Mouse (Mus musculus) thymus, adult 2 months (tissue): Measurements from ENCODE around the gene Nhsl1. TPM values are rescaled to one million over a fixed set of nuclear protein-coding genes. Genes with fewer than 3 reads are reported as not detected.

Experiments
- DNase-seq: peaks from one replicate; pipeline ENCODE4 v3.0.0; 2021
- H3K27ac ChIP-seq: fragments of 200-500 bp; 2 replicates; pipeline ENCODE4 v1.5.1; 2012; ENCODE audit warnings: low read length, control low read depth; ENCODE audit not compliant: control insufficient read depth, insufficient read depth
- H3K27me3 ChIP-seq: fragments of 200-500 bp; 2 replicates; pipeline ENCODE4 v1.6.1; 2012; ENCODE audit warnings: mild to moderate bottlenecking, low read length, moderate library complexity, mixed read lengths; ENCODE audit not compliant: control insufficient read depth, insufficient read depth
- H3K36me3 ChIP-seq: fragments of 200-500 bp; 2 replicates; pipeline ENCODE4 v1.6.1; 2012; ENCODE audit warnings: mild to moderate bottlenecking, low read length, moderate library complexity; ENCODE audit not compliant: control insufficient read depth, insufficient read depth
- H3K4me1 ChIP-seq: fragments of 200-500 bp; replicated peaks from 2 replicates; pipeline ENCODE4 v1.6.1; 2012; ENCODE audit warnings: low read length; ENCODE audit not compliant: control insufficient read depth, insufficient read depth
- H3K4me3 ChIP-seq: fragments of 200-500 bp; 2 replicates; pipeline ENCODE4 v1.5.1; 2012; ENCODE audit warnings: mild to moderate bottlenecking, low read length, control low read depth, moderate library complexity; ENCODE audit not compliant: control insufficient read depth, insufficient read depth
- CTCF ChIP-seq: fragments of 200-500 bp; IDR thresholded peaks from 2 replicates; pipeline ENCODE4 v1.5.1; 2012; ENCODE audit warnings: mild to moderate bottlenecking, control low read depth, low read length, moderate library complexity, borderline replicate concordance; ENCODE audit not compliant: control insufficient read depth, poor library complexity, insufficient read depth; ENCODE audit errors: extremely low read depth
- POLR2A ChIP-seq: fragments of 200-500 bp; IDR thresholded peaks from 2 replicates; pipeline ENCODE4 v1.6.1; 2012; ENCODE audit warnings: mild to moderate bottlenecking, low read length, control low read depth, moderate library complexity; ENCODE audit not compliant: control insufficient read depth, poor library complexity, insufficient read depth; ENCODE audit errors: extremely low read depth
- WGBS: fragments of 180-500 bp; shearing (Covaris S2); methylation state at CpG from one replicate; pipeline ENCODE4 v1.1.7; 2018; 5-methylcytosine and 5-hydroxymethylcytosine counted together
- polyA plus RNA-seq: library from polyadenylated mRNA; depleted of rRNA; stranded (reverse); fragments of >200 nt; gene quantifications from 2 replicates; pipeline ENCODE4 v1.2.3, GENCODE M21; 2012; rRNA removed

Nhsl1 gene
- polyA plus RNA-seq: 15.9 and 18.1 TPM in 2 replicates

DNA sequence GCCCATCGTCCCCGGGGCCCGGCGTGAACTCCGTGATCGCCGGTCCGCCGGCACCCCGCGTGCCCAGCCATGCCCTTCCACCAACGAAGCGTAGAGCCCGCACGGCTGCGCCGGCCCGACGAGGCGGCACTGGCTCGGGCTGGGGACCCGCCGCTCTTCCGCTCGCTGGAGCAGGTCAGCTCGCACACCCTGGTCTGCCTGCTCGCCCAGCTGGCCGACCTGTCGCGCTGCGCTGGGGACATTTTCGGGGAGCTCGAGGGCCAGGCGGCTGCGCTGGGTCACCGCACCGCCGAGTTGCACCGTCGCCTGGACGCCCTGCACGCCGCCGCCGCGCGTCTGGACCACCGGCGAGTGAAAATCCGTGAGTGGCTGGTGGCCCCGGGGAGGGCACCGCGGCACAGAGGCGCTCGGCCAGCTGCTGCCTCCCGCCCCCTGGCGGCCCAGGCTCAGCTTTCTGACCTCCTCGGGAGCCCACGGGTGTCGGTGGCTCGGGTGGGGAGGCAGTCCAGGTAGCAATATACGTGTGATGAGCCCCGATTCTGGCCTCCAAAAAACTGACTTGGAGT, at the start of gene Nhsl1:
Gene Nhsl1 (plus strand): TSS at position 70 of the 566 bp plus-strand sequence.
- Histone ChIP-seq H3K4me1 (peaks cover 14% of the 10 kb centered on the region), H3K36me3 (no peaks in the 10 kb centered on the region), H3K27ac (no peak within 1 kb of the TSS), H3K4me3 (peak within 1 kb of the TSS; percentile 51), H3K27me3 (peaks cover 17% of the 10 kb centered on the region)
- 1% methylated on average over 63 of the region's 63 CpGs for WGBS
- DNase-seq: peak; percentile 67
- no peak for TF ChIP-seq POLR2A
- peak; percentile 64; the same call in 1 of the 2 replicates for TF ChIP-seq CTCF

DNA sequence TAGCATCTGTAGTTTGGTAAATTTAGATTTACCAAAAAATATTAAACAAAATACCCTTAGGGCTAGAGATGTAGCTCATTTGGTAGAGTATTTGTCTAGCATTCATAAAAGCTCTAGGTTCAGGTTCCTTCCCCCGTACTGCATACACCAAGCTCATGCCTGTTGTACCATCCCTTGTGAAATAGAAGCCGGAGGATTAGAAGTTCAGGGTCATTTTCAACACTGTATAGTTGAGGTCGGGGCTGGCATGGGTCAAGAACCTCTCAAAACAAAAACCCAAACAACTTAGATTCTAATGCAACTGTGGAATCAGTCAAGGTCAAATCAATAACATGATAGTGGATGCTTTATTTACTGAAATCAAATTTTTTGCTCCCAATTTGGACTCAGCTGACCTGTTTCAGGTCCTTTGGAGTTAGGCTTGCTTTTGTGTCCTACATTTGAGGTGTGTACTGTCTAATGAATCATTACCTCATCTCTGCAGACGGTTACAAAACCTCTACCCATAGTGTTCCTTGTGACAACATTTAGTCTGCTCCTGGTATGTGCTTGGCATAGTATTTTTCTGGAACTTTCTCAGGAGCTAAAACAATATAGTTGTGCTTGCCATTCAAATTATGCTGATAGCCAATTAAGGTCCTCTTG, 42.6 kb upstream of the Nhsl1 start:
- Histone ChIP-seq H3K27ac (no peak overlapping the region), H3K4me3 (no peak overlapping the region), H3K4me1 (no peaks in the 10 kb centered on the region), H3K36me3 (no peaks in the 10 kb centered on the region), H3K27me3 (no peaks in the 10 kb centered on the region)
- DNase-seq: no peak
- 96% methylated on average over 4 of the region's 4 CpGs for WGBS
- TF ChIP-seq CTCF (no peak), POLR2A (no peak)

DNA sequence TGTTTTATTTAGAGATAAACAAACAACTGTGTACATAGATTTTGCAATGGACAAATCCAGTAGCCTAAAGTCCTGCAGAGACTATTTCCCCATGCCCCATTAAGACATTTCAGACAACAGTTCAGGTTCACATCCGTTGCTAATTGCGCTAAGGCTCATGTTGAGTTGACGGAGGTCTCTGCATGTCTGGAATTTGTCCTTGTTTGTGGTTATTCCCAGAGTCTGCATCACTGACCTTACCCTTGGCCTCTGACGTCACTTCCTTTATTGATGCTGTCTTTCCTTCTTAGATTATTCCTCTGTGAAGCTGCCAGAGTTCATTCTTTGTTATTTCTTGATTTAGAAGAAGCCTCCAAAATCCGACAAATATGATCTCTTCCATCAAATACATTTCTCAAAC, 34.8 kb upstream of the Nhsl1 start:
- DNase-seq: no peak
- no peak overlapping the region for H3K27ac ChIP-seq
- no peaks in the 10 kb centered on the region for H3K4me1 ChIP-seq
- no peaks in the 10 kb centered on the region for H3K27me3 ChIP-seq
- no peak for TF ChIP-seq POLR2A
- TF ChIP-seq CTCF: no peak
- H3K36me3 ChIP-seq: no peaks in the 10 kb centered on the region
- WGBS: 93% methylated on average over 5 of the region's 5 CpGs
- no peak overlapping the region for H3K4me3 ChIP-seq

DNA sequence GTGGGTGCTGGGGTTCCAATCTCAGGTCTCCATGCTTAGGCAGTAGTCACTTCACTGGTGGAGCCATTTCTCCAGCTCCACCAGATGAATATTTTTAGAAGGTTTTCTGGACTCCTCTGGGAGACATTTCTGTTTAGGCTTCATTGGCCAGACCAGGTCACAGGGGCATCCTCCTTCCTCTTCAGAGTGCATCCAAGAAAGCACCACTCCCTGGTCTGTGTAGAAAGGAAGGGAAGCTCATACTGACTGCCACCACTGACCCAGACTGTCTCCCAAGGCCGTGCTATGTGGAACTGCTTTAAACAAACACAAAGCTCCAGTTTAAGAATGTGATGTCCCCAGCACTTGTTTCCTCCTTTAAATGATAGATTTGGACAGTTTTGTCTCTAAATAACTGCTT, 29.3 kb upstream of the Nhsl1 start:
- H3K4me3 ChIP-seq: no peak overlapping the region
- no peak for DNase-seq
- H3K27me3 ChIP-seq: no peaks in the 10 kb centered on the region; the same call in 1 of the 2 replicates
- TF ChIP-seq CTCF (no peak), POLR2A (no peak)
- WGBS: 78% methylated on average over 1 of the region's 1 CpGs
- H3K36me3 ChIP-seq: no peaks in the 10 kb centered on the region
- H3K27ac ChIP-seq: no peak overlapping the region
- no peaks in the 10 kb centered on the region for H3K4me1 ChIP-seq

DNA sequence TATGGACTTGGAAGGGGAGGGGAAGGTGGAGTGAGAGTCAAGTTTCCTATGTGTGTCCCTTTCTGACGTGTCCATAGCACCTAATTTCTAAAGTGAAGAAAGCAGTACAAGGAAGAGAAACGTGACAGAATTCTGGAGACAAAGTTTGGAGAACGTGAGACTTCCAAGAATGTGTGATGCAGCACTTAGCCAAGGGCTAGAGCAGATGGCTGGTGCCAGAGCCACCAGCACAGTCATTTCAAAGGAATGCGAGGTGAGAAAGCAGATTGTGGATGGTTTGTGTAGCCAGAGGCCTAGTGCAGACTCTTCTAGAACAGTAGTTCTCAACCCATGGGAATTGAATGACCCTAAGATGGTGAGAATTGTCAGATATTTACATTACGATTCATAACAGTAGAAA, 13.7 kb upstream of the Nhsl1 start:
- no peak for TF ChIP-seq POLR2A
- no peak for TF ChIP-seq CTCF
- no peak overlapping the region for H3K4me3 ChIP-seq
- 93% methylated on average over 5 of the region's 5 CpGs for WGBS
- H3K27me3 ChIP-seq: no peaks in the 10 kb centered on the region
- no peaks in the 10 kb centered on the region for H3K4me1 ChIP-seq
- DNase-seq: no peak
- H3K36me3 ChIP-seq: no peaks in the 10 kb centered on the region
- no peak overlapping the region for H3K27ac ChIP-seq

DNA sequence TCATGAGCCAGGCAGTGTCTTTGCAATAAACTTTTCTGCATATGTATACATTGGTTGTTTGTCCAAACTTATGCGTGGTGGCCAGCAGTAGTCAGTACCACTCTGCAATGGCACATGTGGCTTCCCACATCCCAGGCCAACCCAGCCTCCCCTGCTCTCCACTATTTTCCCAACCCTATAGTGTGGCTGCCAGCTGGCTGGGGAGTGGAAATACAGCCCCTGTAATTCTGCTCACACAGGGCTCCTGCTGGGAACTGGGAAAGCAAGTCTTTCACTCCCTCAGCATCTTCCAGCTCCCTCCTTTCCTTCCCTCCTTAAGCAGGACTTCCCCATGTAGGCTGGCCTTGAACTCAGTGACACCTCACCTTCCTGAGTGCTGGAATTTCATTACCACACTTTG, 3.7 kb upstream of the Nhsl1 start:
- no peak overlapping the region for H3K4me3 ChIP-seq
- DNase-seq: no peak
- 100% methylated on average over 1 of the region's 1 CpGs for WGBS

DNA sequence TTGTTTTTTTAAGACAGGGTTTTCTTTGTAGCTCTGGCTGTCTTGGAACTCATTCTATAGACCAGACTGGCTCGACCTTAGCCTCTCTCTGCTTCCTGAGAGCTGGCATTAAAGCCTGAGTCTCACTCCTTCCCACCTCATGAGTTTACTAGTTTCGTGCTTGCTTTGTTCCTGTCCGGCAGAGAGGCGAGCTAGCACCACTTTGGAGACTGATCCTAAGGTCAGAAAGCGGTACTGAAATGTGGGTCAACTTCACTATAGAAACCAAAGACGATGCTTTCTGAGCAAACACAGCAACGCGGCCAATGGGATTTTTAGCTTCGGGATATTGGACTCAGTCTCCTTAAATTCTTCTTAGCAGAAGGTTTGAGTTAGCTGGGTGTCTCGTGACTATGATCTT, 1.3 kb upstream of the Nhsl1 start:
- Histone ChIP-seq H3K36me3 (no peaks in the 10 kb centered on the region), H3K27ac (no peak overlapping the region), H3K4me1 (peaks cover 14% of the 10 kb centered on the region), H3K4me3 (no peak overlapping the region), H3K27me3 (peaks cover 17% of the 10 kb centered on the region)
- no peak for DNase-seq
- 58% methylated on average over 10 of the region's 10 CpGs for WGBS
- no peak for TF ChIP-seq POLR2A
- no peak for TF ChIP-seq CTCF

More for the DNA sequence above, 3.7 kb upstream of the Nhsl1 start:
- TF ChIP-seq POLR2A (no peak), CTCF (no peak)
- Histone ChIP-seq H3K4me1 (peaks cover 14% of the 10 kb centered on the region), H3K36me3 (no peaks in the 10 kb centered on the region), H3K27me3 (peaks cover 17% of the 10 kb centered on the region), H3K27ac (no peak overlapping the region)
